Mouse (Mus musculus) lung, adult 2 months (tissue): Measurements from ENCODE around the gene Sytl1.

Experiments
- CTCF ChIP-seq: fragments of 200-500 bp; IDR thresholded peaks from 2 replicates; pipeline ENCODE4 v1.5.1; 2011; ENCODE audit warnings: mild to moderate bottlenecking, low read length, control low read depth; ENCODE audit not compliant: insufficient read depth
- POLR2A ChIP-seq: fragments of 200-500 bp; IDR thresholded peaks from 2 replicates; pipeline ENCODE4 v1.6.1; 2011; ENCODE audit warnings: low read depth, mild to moderate bottlenecking, control low read depth, low read length, borderline replicate concordance; ENCODE audit errors: extremely low read depth

GRCm38 (mm10) chr4:133261641-133262374 lies 1.1 kb downstream of the Sytl1 start:
- TF ChIP-seq CTCF (no peak), POLR2A (no peak)
